Mouse (Mus musculus) ovary, postnatal 10 days (tissue): ENCODE data around the gene Plekhj1.

Experiments used
- DNase-seq: peaks from one replicate; pipeline ENCODE4 v3.0.0; 2022; ENCODE audit warnings: low spot score

The Plekhj1 gene

DNA sequence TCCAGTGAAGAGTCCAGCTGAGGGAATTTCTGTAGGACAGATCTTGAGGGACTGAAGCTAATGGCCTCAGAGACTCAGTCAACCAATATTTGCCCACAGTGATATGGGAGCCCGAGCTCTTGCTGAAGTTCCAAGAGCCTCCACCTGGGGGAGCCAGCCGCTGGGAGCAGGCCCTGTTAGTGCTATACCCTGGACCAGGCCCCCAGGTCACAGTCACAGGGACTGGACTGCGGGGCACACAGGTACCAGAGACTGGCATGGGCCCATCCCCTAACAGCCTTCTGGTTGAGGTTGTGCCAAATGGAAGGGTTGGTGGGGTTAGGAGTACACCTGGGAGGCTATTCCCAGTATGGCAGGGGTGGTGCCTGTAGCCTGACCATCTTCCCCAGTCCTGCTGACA is 7.5 kb upstream of the Plekhj1 start:
- DNase-seq, result peak; percentile 63

DNA sequence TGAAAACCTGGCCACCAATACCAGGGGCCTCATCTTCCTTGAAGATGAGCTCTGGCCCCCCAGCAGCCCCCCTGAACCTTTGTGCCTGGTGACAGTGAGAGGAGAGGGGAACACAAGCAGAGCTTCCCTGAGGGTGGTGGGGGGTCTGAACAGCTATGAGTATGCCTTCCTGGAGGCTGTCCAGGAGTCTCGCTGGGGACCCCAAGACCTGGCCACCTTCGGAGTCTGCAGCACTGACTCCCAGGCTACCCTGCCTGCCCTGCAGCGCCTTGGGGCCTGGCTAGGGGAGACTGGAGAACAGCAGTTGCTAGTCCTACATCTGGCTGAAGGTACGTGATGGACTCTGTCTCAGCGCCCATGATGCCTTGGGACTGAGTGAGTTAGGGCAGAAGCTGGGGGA is 6.9 kb upstream of the Plekhj1 start:
- no peak for DNase-seq

DNA sequence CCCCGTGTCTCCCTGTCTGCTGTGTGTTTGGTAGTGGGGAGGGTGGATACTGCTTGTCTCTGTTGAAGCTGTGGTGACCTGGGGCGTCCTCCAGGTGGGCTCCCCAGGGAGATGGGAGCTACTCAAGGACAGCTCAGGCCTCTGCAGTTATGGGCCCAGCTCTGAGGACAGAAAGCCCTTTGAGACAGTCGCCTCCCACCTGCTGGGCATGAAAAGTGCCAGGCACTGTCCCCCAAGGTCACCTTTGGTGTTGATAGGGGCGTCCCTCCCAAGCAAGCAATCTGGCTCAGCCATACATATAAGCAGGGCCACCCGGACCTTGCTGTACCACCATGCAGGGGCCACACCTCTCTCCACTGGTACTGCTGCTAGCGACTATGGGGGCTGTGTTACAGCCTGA is 6.5 kb upstream of the Plekhj1 start, which contains the start of gene Amh:
Gene Amh (plus strand): TSS at position 328 of the 400 bp plus-strand sequence.
- no peak for DNase-seq

DNA sequence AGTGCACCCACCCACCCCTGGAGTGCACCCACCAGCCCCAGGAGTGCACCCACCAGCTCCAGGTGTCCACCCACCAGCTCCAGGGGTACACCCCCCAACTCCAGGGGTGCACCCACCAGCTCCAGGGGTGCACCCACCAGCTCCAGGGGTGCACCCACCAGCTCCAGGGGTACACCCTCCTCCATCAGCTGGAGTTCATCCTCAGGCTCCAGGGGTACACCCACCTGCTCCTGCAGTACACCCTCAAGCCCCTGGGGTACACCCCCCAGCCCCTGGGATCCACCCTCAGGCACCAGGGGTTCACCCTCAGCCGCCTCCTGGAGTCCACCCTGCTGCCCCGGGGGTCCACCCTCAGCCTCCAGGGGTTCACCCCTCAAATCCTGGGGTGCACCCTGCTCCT is 5.9 kb upstream of the Plekhj1 start:
- no peak for DNase-seq

DNA sequence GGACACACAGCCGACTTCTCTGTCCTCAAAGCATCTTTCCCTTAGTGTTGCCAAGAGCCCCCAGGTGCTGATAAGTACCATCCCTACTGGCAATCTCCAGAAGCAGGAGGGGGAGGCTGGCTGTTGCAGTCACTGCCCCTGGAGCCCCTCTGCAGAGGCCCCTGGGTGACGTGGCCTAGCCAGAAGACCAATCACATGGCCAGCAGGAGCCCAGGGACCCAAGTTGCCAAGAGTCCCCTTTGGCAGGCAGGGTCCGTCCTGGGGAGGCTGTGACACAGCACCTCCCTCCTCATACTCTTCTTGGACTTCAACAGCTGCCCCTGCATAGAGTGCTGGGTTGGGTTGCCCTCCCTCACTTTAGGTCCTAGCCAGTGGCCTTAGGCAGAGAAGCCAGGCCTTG is 4.6 kb upstream of the Plekhj1 start:
- DNase-seq, result no peak

DNA sequence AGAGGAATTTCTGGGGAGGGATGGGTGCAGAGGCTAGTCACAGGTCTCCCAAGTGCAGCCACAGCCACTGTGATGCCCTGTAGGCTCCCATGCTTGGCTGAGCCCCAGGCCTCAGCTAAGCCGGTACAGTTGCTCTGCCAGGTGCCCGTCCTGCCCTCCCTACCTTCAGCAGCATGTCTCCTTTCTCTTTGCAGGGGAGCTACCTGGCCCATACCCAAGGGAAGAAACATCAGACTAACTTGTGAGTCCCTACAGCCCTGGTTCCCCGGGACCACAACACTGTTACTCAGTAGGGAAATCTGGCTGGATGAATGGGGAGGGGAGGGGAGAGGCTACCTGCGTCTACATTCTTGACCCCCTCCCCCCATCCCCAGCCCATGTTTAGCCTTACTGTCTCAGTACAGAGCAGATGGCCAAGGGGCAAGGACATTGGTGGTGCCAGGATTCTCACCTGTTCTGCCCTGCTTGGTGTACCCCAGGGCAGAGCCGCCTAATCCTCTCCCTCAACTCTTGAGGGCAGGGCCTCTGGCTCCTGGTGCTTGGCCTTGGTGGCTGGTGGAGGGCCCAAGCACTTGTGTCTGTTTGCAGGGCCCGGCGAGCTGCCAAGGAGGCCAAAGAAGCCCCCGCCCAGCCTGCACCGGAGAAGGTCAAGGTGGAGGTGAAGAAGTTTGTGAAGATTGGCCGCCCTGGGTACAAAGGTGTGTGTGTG is 3.9 kb upstream of the Plekhj1 start:
- DNase-seq, result no peak

DNA sequence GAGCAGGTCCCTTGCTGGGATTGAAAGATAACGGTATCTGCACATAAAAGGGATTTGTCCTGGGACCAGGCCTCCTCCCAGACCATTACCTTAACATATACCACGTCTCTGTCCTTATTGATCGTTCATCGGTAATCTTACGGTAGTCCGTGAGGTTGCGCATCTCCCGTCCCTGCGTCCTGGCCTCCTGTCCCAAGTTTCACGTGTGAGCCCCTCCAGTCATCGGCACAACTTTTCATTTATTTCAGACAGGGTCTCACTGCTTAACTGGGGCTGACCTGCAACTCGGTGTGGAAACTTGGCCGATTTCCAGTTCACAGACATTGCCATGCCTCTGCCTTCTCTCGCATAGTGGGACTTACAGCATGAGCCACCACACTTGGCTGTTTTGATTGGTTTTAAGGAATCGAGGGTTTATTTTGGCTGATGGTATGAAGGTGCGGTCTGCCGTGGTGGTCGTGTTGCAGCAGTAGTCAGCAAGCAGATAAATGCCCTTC is 692 bp upstream of the Plekhj1 start:
- no peak for DNase-seq

DNA sequence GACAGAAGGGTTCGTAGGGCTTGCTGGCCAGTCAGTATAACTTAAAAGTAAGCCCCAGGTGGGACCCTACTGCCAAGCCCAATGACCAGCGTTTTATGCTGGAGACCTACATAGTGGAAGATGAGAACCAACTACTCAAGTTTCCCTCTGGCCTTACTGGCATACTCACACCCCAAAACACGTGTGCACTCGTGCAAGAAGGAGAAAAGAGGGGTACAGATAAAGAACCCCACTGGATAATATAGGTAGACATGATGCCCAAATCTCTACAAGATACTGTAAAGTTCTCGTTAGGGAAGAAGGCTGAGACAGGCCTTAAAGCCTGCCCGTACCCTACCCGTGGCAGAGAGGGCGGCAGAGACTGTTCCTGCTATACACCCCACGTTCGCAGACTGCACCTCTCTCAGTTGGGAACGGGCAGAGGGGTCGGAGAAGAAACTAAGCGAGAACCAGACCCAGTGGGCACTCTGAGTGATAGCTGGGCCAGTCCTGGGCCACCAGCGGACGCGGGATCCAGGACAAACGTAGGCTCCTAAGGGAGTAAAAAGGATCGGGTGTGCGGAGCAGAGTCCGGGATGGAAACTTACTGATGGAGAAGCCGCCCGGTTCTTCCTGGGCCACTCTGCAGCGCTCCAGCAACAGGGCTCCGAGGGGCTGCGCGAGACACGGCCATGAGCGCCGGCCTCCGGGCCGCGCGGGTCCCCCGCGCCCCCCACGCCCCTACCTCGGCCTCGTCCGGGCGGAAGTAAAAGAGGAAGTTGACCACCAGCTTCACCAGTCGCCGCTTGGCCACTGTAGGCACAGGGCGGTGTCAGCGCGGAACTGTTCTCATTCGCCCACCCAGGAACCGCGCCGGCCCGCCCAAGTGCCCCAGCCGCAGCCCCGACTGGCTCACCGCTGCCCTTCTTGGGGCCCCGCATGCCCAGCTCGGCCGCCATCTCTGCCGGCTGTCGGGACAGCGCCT is 958 bp downstream of the Plekhj1 start:
- no peak for DNase-seq

DNA sequence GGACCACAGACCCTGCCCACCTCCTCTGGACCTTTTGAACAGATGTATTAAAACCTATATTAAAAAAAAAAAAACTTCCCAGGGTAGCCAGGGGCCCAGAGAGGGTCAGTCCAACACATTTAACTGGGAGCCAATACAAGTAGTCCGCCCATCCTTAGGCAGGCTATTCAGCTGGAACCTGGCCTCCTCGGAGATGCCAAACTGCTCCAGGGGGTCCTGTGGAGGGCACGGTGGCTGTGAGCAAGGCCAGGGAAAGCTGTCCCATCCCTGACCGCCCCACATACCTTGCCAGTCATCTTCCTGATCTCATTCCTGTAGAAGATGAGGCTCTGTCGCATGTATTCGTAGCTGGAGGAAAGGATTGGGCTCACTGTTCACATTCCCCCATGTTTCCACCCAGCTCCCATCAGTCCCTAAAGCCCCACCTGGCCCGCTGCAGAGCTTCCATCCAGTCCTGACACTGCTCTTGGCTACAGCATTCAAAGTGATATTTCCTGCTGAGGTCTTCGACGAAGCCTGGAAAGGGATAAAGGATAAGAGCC is 2.0 kb downstream of the Plekhj1 start:
- DNase-seq, result no peak

DNA sequence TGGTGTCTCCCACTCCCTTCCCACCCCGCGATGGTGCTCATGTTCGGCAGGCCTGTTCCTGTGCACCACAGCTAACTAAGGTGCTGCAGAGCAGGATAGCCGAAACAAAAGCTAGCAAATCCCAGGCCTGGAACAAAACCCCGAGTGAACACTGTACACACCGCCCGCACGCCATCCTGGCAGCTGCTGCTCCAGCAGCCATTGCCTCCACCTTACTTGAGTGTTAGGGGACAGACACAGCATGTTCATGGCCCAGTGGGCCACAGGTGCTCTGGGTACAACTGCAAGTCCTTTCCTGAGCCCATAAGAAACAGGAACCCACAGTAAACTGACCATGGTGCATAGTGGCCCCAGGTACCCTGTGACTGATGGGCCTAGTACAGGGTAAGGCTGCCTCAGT is 3.7 kb downstream of the Plekhj1 start:
- DNase-seq, result no peak

DNA sequence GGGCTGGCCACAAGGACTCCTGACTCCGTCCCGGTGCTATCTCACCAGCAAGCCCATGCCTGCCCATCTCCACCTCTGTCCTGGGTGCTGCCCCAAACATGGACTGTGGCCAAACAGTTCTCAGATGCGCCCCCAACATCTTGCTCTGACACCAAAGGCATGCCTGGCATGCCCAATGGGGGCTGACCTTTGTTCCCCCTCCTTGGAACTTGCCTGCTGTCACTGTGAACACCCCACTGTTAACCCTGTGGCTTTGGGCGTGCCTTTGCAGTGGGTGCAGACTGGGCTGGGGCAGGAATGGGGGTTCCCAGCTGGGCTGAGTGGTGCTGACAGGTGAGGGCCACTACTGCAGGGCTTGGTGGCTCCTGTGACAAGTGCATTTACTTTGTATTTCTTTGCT is 4.6 kb downstream of the Plekhj1 start:
- no peak for DNase-seq

DNA sequence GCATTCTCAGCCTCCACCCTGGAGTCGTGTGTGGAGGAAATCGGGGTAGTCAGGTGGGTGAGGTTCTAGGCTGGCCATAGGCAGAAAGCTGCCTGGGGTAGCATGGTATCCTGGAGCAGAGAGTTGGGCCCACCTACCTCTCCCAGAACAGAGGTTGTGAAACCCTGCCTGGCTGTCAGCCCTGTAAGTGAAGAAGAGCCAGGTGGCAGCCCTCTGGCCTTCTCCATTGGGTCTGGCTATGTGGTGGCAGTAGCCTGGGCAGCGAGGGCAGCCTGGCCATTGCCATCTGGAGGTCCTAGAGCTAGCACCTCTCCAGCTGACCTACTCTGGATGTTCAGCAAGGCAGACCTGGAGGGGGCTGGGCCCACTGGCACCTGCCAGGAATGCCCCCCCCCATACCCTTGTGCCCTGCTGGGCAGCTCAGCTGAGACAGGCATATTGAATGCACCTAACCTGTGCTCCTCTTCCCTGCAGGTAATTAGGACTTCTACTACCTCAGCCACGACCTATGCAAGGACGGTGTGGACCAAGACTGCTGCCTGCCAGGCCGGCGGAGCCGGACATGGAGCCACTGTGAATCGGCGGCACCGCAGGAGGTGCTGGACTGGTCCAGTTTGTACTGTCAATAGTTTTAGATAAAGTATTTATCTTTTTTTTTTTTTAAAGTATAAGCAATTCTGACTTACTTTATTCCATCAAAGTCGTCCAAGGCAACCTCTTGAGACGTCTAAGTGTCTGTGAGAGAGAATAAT is 5.2 kb downstream of the Plekhj1 start:
- no peak for DNase-seq

DNA sequence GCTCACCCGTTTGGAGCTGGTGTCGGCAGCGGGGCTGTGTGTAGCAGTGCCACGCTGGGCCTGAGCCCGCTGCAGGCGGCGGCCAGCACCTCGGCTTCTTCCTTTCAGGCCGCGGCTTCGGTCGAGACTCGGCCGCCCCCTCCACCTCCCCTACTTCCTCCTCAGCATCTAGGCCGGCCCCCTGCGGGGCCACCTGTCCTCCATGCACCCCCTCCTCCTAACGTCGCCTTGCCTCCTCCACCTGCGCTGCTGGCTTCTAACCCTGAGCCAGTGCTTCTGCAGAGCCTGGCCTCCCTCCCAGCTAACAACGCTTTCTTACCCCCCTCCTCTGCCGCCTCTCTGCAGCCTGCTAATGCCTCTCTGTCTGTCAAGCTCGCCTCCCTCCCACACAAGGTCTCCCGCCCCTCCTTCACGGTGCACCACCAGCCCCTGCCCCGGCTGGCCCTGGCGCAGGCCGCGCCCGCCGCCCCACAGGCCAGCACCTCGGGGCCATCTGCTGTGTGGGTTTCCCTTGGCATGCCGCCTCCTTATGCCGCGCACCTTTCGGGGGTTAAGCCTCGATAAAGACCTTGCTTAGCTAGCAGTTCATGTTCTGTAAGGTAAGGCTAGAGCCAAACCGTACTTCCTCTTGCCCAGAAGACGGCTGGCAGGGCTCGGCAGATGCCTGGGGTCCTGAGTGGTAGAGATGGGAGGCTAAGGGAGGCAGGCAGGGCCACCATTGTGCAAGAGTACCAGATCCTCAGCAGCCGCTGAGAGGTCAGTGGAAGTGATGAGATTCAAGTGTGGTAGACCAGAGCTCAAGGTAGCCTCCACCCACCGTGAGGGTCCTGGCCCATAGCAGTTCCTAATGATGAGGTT is 6.0 kb downstream of the Plekhj1 start:
- DNase-seq, result no peak

DNA sequence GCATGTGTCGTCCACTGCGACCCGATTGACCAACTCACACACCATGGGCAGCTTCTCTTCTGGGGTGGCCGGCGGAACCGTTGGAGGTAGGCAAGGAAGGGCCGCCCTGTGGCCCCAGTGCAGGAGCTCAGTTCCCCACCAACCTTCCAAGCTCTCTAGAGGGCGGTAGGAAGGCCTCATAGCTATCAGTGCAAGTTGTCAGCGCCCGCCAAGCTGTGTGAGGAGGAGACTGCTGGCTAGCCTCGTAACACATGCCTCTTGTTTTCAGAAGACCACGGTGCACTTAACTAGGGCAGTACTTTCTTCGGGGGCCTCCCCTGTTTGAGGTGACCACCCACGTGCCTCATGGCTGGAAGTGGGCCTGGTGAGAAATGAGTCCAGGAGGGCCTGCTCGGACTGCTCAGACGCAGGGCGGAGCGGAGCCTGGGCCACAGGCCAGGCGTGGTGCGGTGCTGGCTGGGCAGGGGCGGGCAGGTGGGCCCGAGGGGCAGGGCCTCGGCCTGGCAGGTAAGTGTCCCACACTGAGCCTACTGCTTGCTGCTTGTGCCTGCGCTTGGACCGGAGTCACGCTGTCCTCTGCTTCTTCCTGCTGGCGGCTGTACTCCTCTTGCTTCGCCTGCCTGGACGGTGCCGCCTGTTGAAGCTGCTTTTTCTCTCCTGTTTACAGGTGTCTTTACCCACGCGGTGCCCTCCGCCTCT is 6.8 kb downstream of the Plekhj1 start:
- no peak for DNase-seq

DNA sequence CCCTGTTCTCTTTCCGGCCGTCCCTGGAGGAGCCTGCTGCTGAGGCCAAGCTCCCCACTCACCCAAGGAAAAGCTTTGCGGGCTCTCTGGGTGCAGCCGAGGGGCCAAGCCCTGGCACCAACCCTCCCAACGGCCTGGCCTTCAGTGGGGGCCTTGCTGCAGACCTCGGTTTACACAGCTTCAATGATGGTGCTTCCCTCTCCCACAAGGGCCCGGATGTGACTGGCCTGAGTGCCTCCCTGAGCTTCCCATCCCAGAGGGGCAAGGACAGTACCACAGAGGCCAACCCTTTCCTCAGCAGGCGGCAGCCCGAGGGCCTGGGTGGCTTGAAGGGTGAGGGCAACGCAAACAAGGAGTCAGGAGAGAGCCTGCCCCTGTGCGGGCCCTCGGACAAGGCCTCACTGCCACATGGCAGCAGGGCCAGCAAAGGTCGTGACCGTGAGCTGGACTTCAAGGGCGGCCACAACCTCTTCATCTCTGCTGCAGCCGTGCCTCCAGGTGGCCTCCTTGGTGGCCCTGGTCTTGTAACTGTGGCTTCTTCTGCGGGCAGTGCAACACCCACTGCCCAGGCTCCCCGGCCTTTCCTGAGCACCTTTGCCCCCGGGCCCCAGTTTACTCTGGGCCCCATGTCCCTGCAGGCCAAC is 7.5 kb downstream of the Plekhj1 start:
- no peak for DNase-seq

DNA sequence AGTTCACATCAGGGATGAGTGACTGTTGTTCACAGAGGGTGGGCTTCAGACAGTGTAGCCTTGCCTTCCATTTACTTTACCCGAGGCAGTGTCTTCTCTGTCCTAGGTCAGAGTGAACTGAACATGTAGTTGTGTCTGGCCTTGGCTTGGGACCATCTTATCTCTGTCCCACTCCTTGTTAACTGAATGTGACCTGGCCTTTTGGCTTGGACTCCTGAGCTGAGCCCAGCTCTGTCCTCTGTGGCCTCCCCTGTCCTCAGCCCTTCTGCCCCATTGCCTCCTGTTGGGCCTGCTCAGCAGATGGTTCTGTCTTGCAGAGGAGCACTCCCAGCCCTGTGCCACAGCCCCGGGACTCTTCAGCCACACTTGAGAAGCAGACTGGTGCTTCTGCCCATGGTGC is 10.9 kb downstream of the Plekhj1 start:
- no peak for DNase-seq

DNA sequence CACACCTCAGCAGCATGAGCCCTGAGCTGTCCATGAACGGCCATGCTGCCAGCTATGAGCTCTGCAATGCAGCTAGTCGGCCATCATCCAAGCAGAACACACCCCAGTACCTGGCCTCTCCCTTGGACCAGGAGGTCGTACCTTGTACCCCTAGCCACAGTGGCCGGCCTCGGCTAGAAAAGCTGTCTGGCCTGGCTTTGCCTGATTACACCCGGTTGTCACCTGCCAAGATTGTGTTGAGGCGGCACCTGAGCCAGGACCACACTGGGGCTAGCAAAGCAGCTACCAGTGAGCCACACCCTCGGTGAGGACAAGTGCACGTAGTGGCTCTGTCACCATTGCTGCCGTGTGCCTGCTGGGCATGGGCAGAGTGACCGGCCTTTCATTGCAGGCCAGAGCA is 12.5 kb downstream of the Plekhj1 start:
- DNase-seq, result no peak

DNA sequence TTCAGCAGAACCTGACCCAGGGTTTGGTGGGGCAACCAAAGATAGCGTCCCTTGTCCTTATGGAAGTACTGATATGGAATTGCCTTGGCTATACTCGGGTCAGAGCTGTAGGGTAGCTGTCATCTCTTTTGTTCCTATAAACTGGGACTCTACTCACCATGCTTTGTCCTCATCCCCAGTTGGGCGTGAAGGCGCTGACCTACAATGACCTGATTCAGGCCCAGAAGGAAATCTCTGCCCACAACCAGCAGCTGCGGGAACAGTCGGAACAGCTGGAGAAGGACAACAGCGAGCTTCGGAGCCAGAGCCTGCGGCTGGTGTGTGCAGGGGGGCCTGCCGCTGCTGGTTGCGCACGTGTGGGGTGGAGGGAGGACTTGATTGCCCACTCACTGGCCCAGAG is 13.6 kb downstream of the Plekhj1 start:
- no peak for DNase-seq

DNA sequence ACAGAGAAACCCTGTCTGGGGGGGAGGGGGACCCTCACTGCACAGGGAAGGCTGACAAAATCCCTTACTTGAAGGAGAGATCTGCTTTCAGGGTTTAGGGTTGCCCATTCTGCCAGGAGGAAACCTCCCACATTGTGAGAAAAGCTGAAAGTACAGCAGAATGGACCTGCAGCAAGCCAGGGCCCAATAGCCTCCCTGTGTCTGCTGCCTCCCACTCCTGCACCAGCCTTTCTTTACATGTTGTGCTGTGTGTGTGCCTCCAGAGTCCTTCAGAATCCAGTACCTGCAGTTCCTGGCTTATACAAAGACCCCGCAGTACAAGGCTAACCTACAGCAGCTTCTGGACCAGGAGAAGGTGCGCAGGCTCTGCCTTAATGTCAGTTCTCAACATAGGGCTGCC is 14.1 kb downstream of the Plekhj1 start:
- no peak for DNase-seq

DNA sequence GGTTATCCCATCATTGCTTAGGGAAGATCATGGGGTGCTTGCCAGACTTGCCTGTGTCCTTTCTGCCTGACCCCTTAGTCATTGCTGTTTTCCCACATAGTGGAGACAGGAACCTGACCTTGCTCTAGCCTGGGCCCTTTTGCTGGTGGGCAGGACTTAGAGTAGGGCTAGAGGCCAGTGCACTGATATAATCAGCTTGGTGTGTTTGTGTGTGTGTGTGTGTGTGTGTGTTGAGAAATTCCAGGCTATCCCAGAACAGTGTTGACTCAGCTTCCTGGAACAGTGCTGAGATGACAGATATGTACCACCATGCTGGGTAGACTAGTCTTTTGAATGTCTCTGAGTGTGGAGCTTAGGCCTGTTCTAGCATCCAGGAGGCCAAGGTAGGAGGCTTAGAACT is 18.9 kb downstream of the Plekhj1 start:
- no peak for DNase-seq
